Mouse (Mus musculus) cerebellum, postnatal 14 days (tissue): ENCODE measurements at regions not wholly inside any gene's neighbourhood (a gene's known extent, or its start where the extent isn't known, plus 50 kb on each side); places are given as distances from the start of the nearest gene placed in this dataset.

Experiments used
- DNase-seq, 2 experiments: peaks; one replicate each; pipeline ENCODE4 v3.0.0; 2021; ENCODE audit warnings: mixed read lengths in 2 of 2

GRCm38 (mm10) chr3:140348670-140349069 lies 863.5 kb downstream of the Pdha2 start:
- no peak for DNase-seq

DNA sequence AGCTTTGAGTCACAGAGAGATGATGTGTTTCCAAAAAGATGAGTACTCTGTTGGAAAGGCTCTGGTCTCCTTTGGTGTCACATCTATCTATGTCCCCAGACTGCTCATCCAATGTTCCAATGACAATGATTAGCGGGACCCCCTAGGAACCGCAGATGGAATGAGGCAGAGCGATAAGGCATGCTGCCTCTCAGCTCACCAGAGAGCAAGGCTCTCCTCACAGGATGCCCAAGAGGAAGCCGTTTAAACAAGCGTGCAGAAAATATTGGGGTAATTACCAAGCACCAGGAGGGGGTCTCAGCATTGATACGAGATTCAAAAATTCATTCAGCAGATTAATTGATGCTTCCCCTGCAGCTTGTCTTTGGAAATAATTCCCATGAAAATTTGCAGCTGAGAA lies 871.5 kb downstream of the Pdha2 start:
- DNase-seq = no peak

GRCm38 (mm10) chr3:140313795-140314194 lies 898.4 kb downstream of the Pdha2 start:
- peak; percentile 4 to 15 for DNase-seq

- no peak for DNase-seq
These were observed 912.8 kb downstream of the Pdha2 start for GRCm38 (mm10) chr3:140299364-140299763.
